Mouse (Mus musculus): ENCODE measurements around the gene Gm10842. TPM values are rescaled to one million over a fixed set of nuclear protein-coding genes. Genes with fewer than 3 reads are reported as not detected.

The Gm10842 gene
- polyA plus RNA-seq, 1 experiment: not detected

DNA sequence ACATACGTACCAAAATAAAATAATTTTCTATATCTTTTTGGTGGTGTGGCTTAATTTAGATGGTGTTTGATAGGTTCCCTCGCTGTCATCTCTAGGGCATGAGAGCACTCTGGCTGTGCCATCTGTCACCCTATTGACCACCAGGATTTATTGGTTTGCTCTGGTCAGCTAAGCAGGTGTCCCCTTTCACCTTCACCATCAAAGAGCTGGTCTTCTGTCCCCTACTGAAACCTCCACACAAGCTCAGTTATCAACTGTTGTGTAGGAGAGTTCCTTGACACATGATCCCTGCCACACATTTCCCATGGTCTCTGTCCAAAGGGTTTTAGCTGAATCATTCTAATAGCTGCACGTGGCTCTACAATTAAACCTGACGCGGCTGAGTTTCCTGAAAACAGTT, 5.6 kb upstream of the Gm10842 start:
- Histone ChIP-seq H3K4me1 (ENCODE audit: control insufficient read depth, insufficient read depth, low read length) (peaks cover 8% of the 10 kb centered on the region), H3K27ac (ENCODE audit: insufficient read depth, low read depth, low read length) (no peak overlapping the region), H3K4me3 (ENCODE audit: insufficient read depth, low read length) (no peak overlapping the region)
- TF ChIP-seq POLR2A (IDR thresholded peaks at IDR 0.05; ENCODE audit: borderline replicate concordance, low read depth, low read length) (no peak), CTCF (IDR thresholded peaks at IDR 0.05; ENCODE audit: low read depth, low read length) (no peak)

DNA sequence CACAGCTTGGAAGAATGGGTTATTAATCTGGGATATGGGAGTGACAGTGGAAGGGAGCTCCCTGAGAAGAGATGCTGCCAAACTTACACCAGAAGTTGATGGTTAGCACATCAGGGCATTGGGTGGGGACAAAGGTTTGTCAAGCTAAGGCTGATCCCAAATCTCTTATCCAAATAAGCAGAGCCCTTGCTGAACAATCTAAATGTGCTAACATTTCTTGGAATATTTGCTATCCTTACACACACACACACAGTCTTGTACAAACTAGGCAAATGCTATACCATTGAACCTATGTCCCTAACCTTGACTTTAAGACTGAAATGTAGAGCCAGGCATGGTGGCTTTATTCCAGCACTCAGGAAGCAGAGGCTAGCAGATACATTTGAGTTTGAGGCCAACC, 3.1 kb upstream of the Gm10842 start:
- Histone ChIP-seq H3K4me3 (ENCODE audit: insufficient read depth, low read length) (no peak overlapping the region), H3K4me1 (ENCODE audit: control insufficient read depth, insufficient read depth, low read length) (peaks cover 8% of the 10 kb centered on the region), H3K27ac (ENCODE audit: insufficient read depth, low read depth, low read length) (no peak overlapping the region)
- no peak for TF ChIP-seq CTCF (IDR thresholded peaks at IDR 0.05; ENCODE audit: low read depth, low read length)
- TF ChIP-seq POLR2A (IDR thresholded peaks at IDR 0.05; ENCODE audit: borderline replicate concordance, low read depth, low read length): no peak

DNA sequence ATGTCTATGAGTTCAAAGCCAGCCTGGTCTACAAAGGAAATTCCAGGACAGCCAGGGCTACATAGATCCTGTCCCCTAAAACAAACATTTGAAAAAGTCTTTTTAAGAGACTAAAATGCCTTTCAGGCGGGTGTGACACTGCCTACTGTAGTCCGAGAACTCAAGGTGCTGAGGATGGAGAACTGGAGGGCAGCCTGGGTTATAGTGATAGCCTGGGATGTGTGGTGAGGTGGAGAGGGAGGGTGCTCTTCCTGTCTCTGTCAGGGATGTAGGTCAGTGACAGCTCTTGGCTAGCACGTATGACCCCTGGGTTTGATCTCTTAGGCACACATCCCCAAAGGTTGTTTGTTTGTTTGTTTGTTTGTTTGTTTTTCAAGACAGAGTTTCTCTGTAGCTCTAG, 2.6 kb upstream of the Gm10842 start:
- Histone ChIP-seq H3K4me3 (ENCODE audit: insufficient read depth, low read length) (no peak overlapping the region), H3K4me1 (ENCODE audit: control insufficient read depth, insufficient read depth, low read length) (peaks cover 8% of the 10 kb centered on the region), H3K27ac (ENCODE audit: insufficient read depth, low read depth, low read length) (no peak overlapping the region)
- TF ChIP-seq CTCF (IDR thresholded peaks at IDR 0.05; ENCODE audit: low read depth, low read length): no peak
- TF ChIP-seq POLR2A (IDR thresholded peaks at IDR 0.05; ENCODE audit: borderline replicate concordance, low read depth, low read length): no peak

DNA sequence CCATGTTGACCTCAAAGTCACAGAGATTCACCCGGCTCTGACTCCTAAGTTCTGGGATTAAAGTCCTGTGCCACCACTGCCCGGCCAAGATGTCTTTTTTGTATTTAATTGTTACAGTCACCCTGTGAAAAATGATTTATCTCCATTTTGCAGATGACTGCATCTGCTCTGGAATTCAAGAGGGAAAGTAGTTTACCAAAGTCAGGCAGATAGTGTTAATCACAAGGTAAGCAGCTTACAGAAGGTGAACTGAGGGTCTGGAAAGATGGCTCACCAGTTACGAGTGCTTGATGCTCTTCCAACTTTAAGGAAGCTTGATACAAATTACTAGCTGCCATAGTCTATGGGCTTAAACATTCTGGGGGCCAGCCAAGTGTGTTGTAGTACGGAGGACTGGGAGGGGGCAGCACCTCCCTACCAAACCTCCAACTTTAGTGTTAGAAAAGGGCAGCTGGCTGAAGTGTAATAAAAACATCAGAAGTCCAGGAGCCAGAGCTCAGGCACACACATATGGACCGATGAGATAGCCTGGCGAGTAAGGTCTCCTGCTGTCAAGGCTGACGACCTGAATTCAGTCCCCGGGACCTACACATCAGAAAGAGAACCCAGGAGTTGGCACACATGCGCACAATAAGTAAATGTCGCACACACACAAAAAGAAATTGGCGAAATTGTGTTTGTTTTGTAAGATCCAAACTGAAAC, 2.0 kb upstream of the Gm10842 start:
- H3K27ac ChIP-seq (ENCODE audit: insufficient read depth, low read depth, low read length): no peak overlapping the region
- no peak overlapping the region for H3K4me3 ChIP-seq (ENCODE audit: insufficient read depth, low read length)
- peaks cover 8% of the 10 kb centered on the region for H3K4me1 ChIP-seq (ENCODE audit: control insufficient read depth, insufficient read depth, low read length)
- TF ChIP-seq POLR2A (IDR thresholded peaks at IDR 0.05; ENCODE audit: borderline replicate concordance, low read depth, low read length) (no peak), CTCF (IDR thresholded peaks at IDR 0.05; ENCODE audit: low read depth, low read length) (no peak)

DNA sequence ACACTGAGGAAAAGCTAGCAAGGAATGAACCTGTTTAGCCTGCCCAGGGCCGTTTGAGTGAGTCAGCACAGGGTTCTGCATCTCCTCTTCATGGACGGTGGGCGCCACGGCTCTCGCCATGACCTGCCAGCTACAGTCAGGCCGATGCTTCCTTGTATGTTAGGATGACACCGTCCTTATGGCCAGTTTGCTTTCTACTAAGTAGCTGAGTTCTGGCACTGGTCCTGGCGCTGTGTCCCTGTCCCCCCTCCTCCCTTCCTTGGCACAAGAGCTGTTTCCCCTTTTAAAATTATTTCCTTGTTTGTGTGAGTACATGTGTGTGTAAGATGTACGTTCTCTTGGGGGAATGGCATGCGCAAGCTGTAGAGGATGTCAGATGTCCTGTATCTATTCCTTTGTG, 1.5 kb upstream of the Gm10842 start:
- no peak overlapping the region for H3K27ac ChIP-seq (ENCODE audit: insufficient read depth, low read depth, low read length)
- H3K4me1 ChIP-seq (ENCODE audit: control insufficient read depth, insufficient read depth, low read length): peaks cover 8% of the 10 kb centered on the region
- H3K4me3 ChIP-seq (ENCODE audit: insufficient read depth, low read length): no peak overlapping the region
- TF ChIP-seq POLR2A (IDR thresholded peaks at IDR 0.05; ENCODE audit: borderline replicate concordance, low read depth, low read length) (no peak), CTCF (IDR thresholded peaks at IDR 0.05; ENCODE audit: low read depth, low read length) (no peak)

DNA sequence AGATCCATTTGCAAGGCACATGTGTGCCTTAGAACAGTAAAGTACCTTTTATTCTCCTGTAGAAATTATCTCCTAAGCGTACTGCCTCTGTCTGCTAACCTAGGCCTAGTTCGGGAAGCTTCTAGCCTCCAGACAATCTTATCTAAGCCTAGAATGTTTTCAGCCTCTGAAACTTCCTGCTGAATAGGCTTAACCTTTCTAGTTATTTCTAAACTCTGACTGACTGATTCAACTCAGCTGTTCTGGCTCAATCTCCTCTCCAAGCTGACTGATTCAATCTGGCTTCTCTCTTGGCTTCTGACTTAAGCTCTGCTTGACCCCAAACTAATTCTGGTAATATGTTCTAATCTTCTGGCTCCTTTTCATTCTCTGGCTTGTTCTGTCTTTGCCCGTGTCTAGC, 2.7 kb downstream of the Gm10842 start:
- Histone ChIP-seq H3K27ac (ENCODE audit: insufficient read depth, low read depth, low read length) (no peak overlapping the region), H3K4me1 (ENCODE audit: control insufficient read depth, insufficient read depth, low read length) (peaks cover 10% of the 10 kb centered on the region), H3K4me3 (ENCODE audit: insufficient read depth, low read length) (no peak overlapping the region)
- no peak for TF ChIP-seq POLR2A (IDR thresholded peaks at IDR 0.05; ENCODE audit: borderline replicate concordance, low read depth, low read length)
- TF ChIP-seq CTCF (IDR thresholded peaks at IDR 0.05; ENCODE audit: low read depth, low read length): no peak

DNA sequence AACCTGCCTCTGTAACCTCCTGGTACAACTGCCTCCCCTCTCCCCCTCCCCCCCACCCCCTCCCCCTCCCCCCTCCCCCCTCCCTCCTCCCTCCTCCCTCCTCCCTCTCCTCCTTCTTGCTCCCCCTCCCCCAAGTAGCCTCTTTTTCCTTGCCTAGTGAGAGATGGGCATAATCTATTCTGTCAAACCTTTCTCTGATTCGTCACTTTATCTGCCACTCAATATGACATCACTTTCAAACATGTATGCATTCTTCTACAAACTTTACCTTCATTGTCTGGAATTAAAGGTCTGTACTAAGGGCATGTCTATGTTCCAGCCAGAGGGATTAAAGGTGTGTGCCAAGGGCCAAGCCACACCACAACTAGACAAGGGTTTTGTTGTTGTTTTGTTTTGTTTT, 3.1 kb downstream of the Gm10842 start:
- no peak for TF ChIP-seq POLR2A (IDR thresholded peaks at IDR 0.05; ENCODE audit: borderline replicate concordance, low read depth, low read length)
- no peak for TF ChIP-seq CTCF (IDR thresholded peaks at IDR 0.05; ENCODE audit: low read depth, low read length)
- Histone ChIP-seq H3K27ac (ENCODE audit: insufficient read depth, low read depth, low read length) (no peak overlapping the region), H3K4me3 (ENCODE audit: insufficient read depth, low read length) (no peak overlapping the region), H3K4me1 (ENCODE audit: control insufficient read depth, insufficient read depth, low read length) (peaks cover 10% of the 10 kb centered on the region)

DNA sequence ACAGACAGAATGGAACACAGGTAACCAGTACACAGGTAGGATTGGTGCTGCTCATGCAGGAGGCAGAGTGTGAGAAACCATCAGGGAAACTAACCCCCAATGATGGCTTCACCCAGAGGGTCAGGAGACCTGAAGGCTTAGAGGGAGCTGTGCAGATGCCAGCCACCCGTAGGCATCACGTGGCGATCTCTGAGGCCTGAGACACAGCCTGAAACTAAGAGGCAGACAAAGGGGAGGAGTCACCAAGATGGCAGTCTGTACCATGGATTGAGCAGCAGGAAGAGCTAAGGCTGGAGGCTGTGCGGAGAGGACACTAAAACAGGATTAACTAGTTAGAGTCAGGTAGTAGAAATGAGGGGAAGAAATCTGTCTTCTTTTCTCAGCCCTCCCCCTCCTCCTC, 4.0 kb downstream of the Gm10842 start:
- H3K4me1 ChIP-seq (ENCODE audit: control insufficient read depth, insufficient read depth, low read length): peaks cover 2% of the 10 kb centered on the region; the same call in 1 of the 2 replicates
- H3K4me3 ChIP-seq (ENCODE audit: insufficient read depth, low read length): no peak overlapping the region
- TF ChIP-seq POLR2A (IDR thresholded peaks at IDR 0.05; ENCODE audit: borderline replicate concordance, low read depth, low read length) (no peak), CTCF (IDR thresholded peaks at IDR 0.05; ENCODE audit: low read depth, low read length) (no peak)
- no peak overlapping the region for H3K27ac ChIP-seq (ENCODE audit: insufficient read depth, low read depth, low read length)

DNA sequence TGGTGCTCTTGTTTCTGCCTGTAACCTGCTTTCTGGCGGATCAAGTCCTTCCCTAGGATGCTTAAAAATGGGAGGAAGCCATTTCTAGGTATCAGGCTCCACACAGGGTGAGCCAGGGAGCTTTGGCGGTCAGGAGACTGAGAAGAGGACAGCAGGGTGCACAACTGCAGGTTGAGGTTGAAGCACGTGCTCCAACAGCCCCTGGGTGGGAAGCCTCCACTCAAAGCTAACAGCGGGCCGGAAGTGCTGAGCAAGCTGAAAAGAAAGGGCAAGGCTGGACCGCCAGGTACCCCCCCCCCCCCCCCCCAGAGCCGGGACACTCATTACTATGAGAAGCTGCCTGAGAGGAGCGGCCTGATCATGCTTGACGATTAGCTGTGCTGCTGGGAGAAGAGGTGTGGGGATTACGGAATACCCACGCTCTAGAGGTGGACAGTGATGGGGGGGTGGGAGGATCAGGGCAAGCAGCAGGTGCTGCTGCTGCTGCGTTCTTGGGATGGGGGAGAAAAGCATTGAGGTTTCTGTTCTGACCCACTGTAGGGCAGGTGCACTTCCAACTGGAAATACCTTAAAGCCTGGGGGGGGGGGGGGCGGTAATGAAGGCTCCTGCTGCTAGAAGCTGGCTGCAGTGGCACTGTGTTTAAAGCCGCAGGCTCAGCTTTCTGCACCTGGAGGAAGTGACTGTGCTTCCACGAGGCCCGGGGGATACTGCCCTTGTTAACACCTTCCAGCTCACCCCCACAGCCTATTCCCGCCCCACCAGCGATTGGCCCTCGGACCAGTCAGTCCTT, 4.7 kb downstream of the Gm10842 start:
- no peak overlapping the region for H3K4me3 ChIP-seq (ENCODE audit: insufficient read depth, low read length)
- no peak overlapping the region for H3K27ac ChIP-seq (ENCODE audit: insufficient read depth, low read depth, low read length)
- TF ChIP-seq CTCF (IDR thresholded peaks at IDR 0.05; ENCODE audit: low read depth, low read length): no peak
- TF ChIP-seq POLR2A (IDR thresholded peaks at IDR 0.05; ENCODE audit: borderline replicate concordance, low read depth, low read length): no peak
- H3K4me1 ChIP-seq (ENCODE audit: control insufficient read depth, insufficient read depth, low read length): peaks cover 2% of the 10 kb centered on the region; the same call in 1 of the 2 replicates

DNA sequence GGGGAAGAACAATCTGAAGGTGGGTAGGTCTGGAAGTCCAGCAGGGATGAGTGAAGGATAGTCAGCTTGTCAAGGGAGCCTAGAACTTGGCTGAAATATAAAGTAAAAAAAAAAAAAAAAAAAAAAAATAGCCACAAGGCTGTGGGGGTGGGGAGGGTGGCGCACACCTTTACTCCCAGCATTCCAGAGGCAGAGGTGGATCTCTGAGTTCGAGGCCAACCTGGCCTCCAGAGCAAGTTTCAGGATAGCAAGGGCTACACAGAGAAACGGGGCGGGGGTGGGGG, 5.3 kb downstream of the Gm10842 start:
- H3K4me1 ChIP-seq (ENCODE audit: control insufficient read depth, insufficient read depth, low read length): peaks cover 2% of the 10 kb centered on the region; the same call in 1 of the 2 replicates
- H3K27ac ChIP-seq (ENCODE audit: insufficient read depth, low read depth, low read length): no peak overlapping the region
- no peak overlapping the region for H3K4me3 ChIP-seq (ENCODE audit: insufficient read depth, low read length)
- TF ChIP-seq POLR2A (IDR thresholded peaks at IDR 0.05; ENCODE audit: borderline replicate concordance, low read depth, low read length): no peak
- no peak for TF ChIP-seq CTCF (IDR thresholded peaks at IDR 0.05; ENCODE audit: low read depth, low read length)

All from bone marrow macrophage, adult 2 months (primary cell).